Mouse (Mus musculus): ENCODE measurements around the gene Pole2. TPM values are rescaled to one million over a fixed set of nuclear protein-coding genes. Genes with fewer than 3 reads are reported as not detected.

Gene Pole2
- polyA plus RNA-seq, 1 experiment from 2014 or later = 3.7 TPM

DNA sequence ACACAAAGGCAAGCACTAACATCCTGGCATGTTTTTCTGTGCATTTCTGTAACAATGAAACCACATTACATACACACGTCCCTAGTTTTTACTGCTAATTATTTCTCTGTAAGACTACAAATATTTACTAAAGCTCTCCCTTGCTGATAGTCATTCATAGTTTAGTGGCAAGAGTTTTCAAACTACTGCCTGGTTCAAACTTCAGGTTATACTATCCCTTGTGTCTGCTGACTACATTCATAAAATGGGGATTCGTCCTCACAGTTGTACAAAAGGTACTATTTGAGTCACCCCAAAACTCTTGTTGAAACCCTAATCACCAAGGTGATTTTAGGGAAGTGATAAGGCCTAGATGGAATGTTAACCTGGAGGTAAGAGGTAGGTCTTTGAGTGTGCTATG lies 72.1 kb downstream of the Pole2 start:
- Histone ChIP-seq H3K36me3 (ENCODE audit: inconsistent target) (peaks cover 8% of the 10 kb centered on the region; the same call in 1 of the 2 replicates), H3K4me3 (ENCODE audit: inconsistent target) (no peak overlapping the region), H3K79me2 (ENCODE audit: inconsistent target) (peaks cover 8% of the 10 kb centered on the region), H3K27ac (no peak overlapping the region)
- 85% methylated on average over 2 of the region's 2 CpGs for WGBS (ENCODE audit: missing documents)

Other genes starting within 250 kb of the Pole2 start
- gene Rps29, start 69.0 kb downstream of the Pole2 start, polyA plus RNA-seq (2018) = 591 to 3,066 TPM (median 2,857 TPM) in 3 replicates
- gene Lrr1, start 59.4 kb downstream of the Pole2 start, polyA plus RNA-seq (2018) = 0.79 to 5.0 TPM (median 0.95 TPM) in 3 replicates
- gene Rpl36al, start 44.1 kb downstream of the Pole2 start, polyA plus RNA-seq (2018) = 456 to 589 TPM (median 537 TPM) in 3 replicates
- 69.8 to 86.8 TPM (median 81.4 TPM) in 3 replicates for gene Mgat2, start 44.0 kb downstream of the Pole2 start, polyA plus RNA-seq (2018)
- 2.3 to 4.5 TPM (median 2.8 TPM) in 3 replicates for gene Gm49383, start 31.1 kb downstream of the Pole2 start, polyA plus RNA-seq (2018)
- gene Dnaaf2, start 29.8 kb downstream of the Pole2 start, polyA plus RNA-seq (2018) = 1.5 to 3.6 TPM (median 2.6 TPM) in 3 replicates
- 2.2 to 6.7 TPM (median 5.8 TPM) in 3 replicates for gene Gm49384, start 23.9 kb downstream of the Pole2 start, polyA plus RNA-seq (2018)
- gene Klhdc1, start 13.0 kb upstream of the Pole2 start, polyA plus RNA-seq (2018) = 2.3 to 6.4 TPM (median 4.2 TPM) in 3 replicates
- 14.8 to 18.2 TPM (median 15.3 TPM) in 3 replicates for gene Klhdc2, start 68.5 kb upstream of the Pole2 start, polyA plus RNA-seq (2018)
- 22.9 to 41.8 TPM (median 30.3 TPM) in 3 replicates for gene Nemf, start 129.0 kb upstream of the Pole2 start, polyA plus RNA-seq (2018)
- gene Arf6, start 144.0 kb upstream of the Pole2 start, polyA plus RNA-seq (2018) = 84.8 to 161 TPM (median 114 TPM) in 3 replicates
- gene Gm9887, start 144.3 kb upstream of the Pole2 start, polyA plus RNA-seq (2018) = 0.40 to 0.57 TPM in 2 of 3 replicates, not detected in the other

Data from macrophage (primary cell).